Mouse (Mus musculus) midbrain, embryonic 10.5 days (tissue): ENCODE results near the gene Nudc. TPM values are rescaled to one million over a fixed set of nuclear protein-coding genes. Genes with fewer than 3 reads are reported as not detected.
A peak's percentile ranks its signal among the peaks of the same experiment; 100 is the strongest.

Experiments
- DNase-seq: peaks from one replicate; pipeline ENCODE4 v3.0.0-alpha.2; 2017; ENCODE audit warnings: low spot score
- H3K27ac ChIP-seq: fragments of 300-500 bp; sonication (generic); replicated peaks from 2 replicates; pipeline ENCODE4 v1.5.1; 2016; ENCODE audit warnings: mild to moderate bottlenecking
- H3K27me3 ChIP-seq: fragments of 300-500 bp; sonication (generic); 2 replicates; pipeline ENCODE4 v1.6.1; 2016; ENCODE audit warnings: low read depth, mild to moderate bottlenecking; ENCODE audit not compliant: poor library complexity, severe bottlenecking
- H3K36me3 ChIP-seq: fragments of 300-500 bp; sonication (generic); 2 replicates; pipeline ENCODE4 v1.6.1; 2016; ENCODE audit warnings: mild to moderate bottlenecking, moderate library complexity
- H3K4me1 ChIP-seq: fragments of 300-500 bp; sonication (generic); 2 replicates; pipeline ENCODE4 v1.6.1; 2016
- H3K4me3 ChIP-seq: fragments of 300-500 bp; sonication (generic); 2 replicates; pipeline ENCODE4 v1.5.1; 2016; ENCODE audit warnings: mild to moderate bottlenecking, moderate library complexity
- H3K9me3 ChIP-seq: fragments of 300-500 bp; sonication (generic); replicated peaks from 2 replicates; pipeline ENCODE4 v1.6.1; 2016; ENCODE audit warnings: mild to moderate bottlenecking
- WGBS: fragments of 180-500 bp; shearing (Covaris S2); methylation state at CpG from one replicate; pipeline ENCODE4 v1.1.7; 2016; 5-methylcytosine and 5-hydroxymethylcytosine counted together
- polyA plus RNA-seq: library from polyadenylated mRNA; unstranded; fragments of >200 nt; fragmentation: Nextera tagmentation; extraction: Ambion mirVana; gene quantifications from 2 replicates; pipeline ENCODE4 v1.2.1, GENCODE M21; 2016

Nudc gene
- 450 and 503 TPM in 2 replicates for polyA plus RNA-seq

DNA sequence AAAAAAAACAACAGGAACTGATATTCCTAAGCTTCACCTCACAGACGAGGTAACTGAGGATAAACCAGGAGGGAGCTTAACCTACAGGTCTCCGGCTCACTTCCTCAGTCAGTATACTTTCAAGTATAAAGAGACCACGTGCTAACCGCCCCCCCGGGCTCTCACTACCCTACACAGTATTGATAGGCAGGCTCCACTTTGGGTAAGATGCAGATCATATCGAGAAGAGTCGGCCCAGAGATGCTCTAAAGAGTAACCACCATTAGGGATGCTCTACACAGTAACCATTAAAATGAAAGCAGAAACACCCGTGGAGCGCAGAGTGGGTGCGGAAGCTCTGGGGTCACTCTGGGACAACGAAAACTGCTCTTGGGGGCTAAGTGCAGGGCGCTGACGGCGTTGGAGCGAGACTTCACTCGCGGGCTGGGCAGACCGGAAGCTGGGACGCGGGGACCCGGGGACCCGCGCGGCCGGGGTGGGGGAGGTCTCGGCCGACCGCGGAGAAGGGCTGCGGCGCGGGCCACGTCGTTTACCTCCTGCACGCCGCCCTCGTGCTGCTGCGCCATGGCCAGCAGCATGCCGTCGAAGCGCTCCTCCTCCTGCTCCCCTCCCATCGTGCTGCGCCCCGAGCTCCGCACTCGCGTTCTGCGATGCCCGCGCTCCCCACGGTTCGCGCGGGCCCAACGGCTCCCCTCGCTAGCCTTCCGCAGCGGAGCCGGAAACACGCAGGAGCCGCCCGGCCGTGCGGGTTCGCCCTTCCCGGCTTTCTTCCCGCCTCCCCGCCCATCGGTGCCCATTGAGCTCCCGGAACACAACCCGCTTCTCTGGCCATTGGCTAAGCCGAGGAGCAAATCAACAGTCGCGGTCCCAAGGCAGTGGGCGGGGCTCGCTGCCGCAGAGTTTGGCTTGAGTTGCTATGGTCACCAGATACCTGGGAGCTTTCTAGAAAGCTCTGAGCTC is at the start of gene Nudc:
Gene Nudc, minus strand, starts transcription at position 725 of the 960 bp plus-strand sequence.
- peaks cover 21% of the 10 kb centered on the region for H3K4me1 ChIP-seq
- peak within 1 kb of the TSS; percentile 96 for H3K4me3 ChIP-seq
- WGBS: under 1% methylated on average over 76 of the region's 77 CpGs
- H3K27ac ChIP-seq: peak within 1 kb of the TSS; percentile 94
- 0 out of 2 replicates have a peak, but pooled peaks cover 5% of the 10 kb centered on the region for H3K9me3 ChIP-seq
- DNase-seq: peak; percentile 98
- no peaks in the 10 kb centered on the region for H3K27me3 ChIP-seq
- H3K36me3 ChIP-seq: peaks cover 37% of the 10 kb centered on the region

GRCm38 (mm10) chr4:133595538-133595937 is 49.7 kb upstream of the Nudc start:
- no peak overlapping the region for H3K4me3 ChIP-seq
- 72% methylated on average over 7 of the region's 7 CpGs for WGBS
- peaks cover 31% of the 10 kb centered on the region for H3K36me3 ChIP-seq
- DNase-seq: no peak
- H3K27ac ChIP-seq: 0 out of 2 replicates have a peak overlapping the region, but pooled peaks have one; percentile 10
- no peaks in the 10 kb centered on the region for H3K9me3 ChIP-seq
- H3K27me3 ChIP-seq: peaks cover 36% of the 10 kb centered on the region
- H3K4me1 ChIP-seq: peaks cover 18% of the 10 kb centered on the region

DNA sequence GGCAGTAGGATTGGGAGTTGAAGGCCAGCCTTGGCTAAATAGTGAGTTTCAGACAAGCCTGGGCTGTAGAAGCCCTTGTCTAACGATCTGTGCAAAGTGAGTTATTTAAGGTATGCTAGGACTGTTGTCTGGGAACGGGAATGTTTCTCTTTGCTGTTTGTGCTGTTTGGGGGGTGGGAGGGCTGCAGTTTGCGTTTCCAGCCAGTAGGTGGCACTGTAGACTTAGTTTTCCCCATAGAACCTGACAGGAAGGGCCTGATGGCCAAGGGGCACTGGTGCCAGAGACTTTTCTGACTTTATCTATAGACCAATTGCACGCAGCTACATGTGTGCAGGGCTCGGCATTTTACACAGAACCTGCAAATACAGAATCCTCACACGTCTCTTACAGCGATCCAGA is 46.8 kb upstream of the Nudc start:
- no peak overlapping the region for H3K4me3 ChIP-seq
- H3K27me3 ChIP-seq: peaks cover 6% of the 10 kb centered on the region
- H3K4me1 ChIP-seq: 0 out of 2 replicates have a peak, but pooled peaks cover 2% of the 10 kb centered on the region
- H3K27ac ChIP-seq: no peak overlapping the region
- H3K36me3 ChIP-seq: peaks cover 61% of the 10 kb centered on the region
- 41% methylated on average over 7 of the region's 7 CpGs for WGBS
- H3K9me3 ChIP-seq: no peaks in the 10 kb centered on the region
- DNase-seq: peak; percentile 82

DNA sequence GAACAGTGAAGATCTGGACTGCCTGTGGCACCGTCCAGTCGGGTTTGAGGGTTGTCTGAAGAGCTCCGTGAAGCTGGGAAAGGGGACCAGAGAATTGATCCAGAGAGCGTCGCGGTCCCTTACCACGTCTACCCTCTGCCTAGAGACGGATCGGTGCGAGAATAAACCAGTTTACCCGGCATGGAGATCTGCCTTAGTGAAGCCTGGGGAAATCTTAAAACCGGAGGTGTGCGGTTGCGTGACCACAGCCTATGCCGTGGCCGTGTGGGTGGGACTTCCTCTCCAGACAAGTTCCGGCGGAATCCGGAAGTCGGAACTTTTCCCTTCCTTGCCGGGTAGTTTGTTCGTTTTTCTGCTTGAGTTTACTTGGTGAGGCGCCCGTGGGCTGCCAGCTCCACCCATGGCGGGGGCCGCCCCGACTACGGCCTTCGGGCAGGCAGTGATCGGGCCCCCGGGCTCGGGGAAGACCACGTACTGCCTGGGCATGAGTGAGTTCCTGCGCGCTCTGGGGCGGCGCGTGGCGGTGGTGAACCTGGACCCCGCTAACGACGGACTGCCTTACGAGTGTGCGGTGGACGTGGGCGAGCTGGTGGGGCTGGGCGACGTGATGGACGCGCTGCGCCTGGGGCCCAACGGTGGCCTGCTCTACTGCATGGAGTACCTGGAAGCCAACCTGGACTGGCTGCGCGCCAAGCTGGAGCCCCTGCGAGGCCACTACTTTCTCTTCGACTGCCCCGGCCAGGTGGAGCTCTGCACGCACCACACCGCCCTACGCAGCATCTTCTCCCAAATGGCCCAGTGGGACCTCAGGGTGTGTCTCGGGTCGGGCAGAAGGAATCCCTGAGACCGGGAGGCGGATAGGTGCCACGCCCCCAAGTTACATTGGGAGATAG is 38.5 kb upstream of the Nudc start, which contains the start of gene Gpn2:
Gene Gpn2, plus strand, starts transcription at position 304 of the 893 bp plus-strand sequence.
- DNase-seq: peak; percentile 79
- H3K9me3 ChIP-seq: no peaks in the 10 kb centered on the region
- H3K4me1 ChIP-seq: peaks cover 24% of the 10 kb centered on the region
- peak within 1 kb of the TSS; percentile 87 for H3K27ac ChIP-seq
- H3K36me3 ChIP-seq: peaks cover 74% of the 10 kb centered on the region
- 2% methylated on average over 65 of the region's 65 CpGs for WGBS
- no peaks in the 10 kb centered on the region for H3K27me3 ChIP-seq
- peak within 1 kb of the TSS; percentile 99 for H3K4me3 ChIP-seq

DNA sequence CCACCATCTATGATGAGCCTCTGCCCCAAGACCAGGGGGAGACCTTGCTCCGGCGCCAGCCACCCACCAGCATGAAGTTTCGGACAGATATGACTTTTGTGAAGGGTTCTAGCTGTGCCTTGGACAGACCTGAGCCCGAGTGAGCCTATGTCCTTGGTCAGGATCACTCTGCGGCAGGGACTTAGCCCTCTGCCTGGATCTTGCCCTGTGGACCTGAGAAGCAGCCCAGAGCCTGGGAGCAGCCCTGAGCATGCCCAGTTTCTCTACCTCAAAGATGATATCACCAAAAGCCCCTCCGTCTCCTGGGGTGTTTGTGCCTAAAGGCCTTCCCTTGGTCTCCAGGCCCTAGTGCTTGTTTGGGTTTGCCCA is 37.9 kb upstream of the Nudc start:
- H3K9me3 ChIP-seq: no peaks in the 10 kb centered on the region
- DNase-seq: no peak
- peaks cover 74% of the 10 kb centered on the region for H3K36me3 ChIP-seq
- 66% methylated on average over 6 of the region's 6 CpGs for WGBS
- peak overlapping the region; percentile 99 for H3K4me3 ChIP-seq
- no peaks in the 10 kb centered on the region for H3K27me3 ChIP-seq
- H3K4me1 ChIP-seq: peaks cover 24% of the 10 kb centered on the region
- peak overlapping the region; percentile 87 for H3K27ac ChIP-seq

- Histone ChIP-seq H3K27me3 (no peaks in the 10 kb centered on the region), H3K4me1 (peaks cover 18% of the 10 kb centered on the region), H3K4me3 (no peak overlapping the region), H3K36me3 (peaks cover 53% of the 10 kb centered on the region), H3K9me3 (no peaks in the 10 kb centered on the region), H3K27ac (no peak overlapping the region)
- DNase-seq: no peak
- WGBS: 78% methylated on average over 12 of the region's 12 CpGs
Measured at GRCm38 (mm10) chr4:133577983-133578382, 32.2 kb upstream of the Nudc start.

- no peaks in the 10 kb centered on the region for H3K9me3 ChIP-seq
- H3K4me3 ChIP-seq: peak overlapping the region; percentile 100
- H3K4me1 ChIP-seq: peaks cover 18% of the 10 kb centered on the region
- H3K27ac ChIP-seq: peak overlapping the region; percentile 92
- WGBS: 1% methylated on average over 41 of the region's 41 CpGs
- H3K27me3 ChIP-seq: no peaks in the 10 kb centered on the region
- peaks cover 22% of the 10 kb centered on the region for H3K36me3 ChIP-seq
- DNase-seq: no peak
Measured at GRCm38 (mm10) chr4:133574843-133575202, 29.0 kb upstream of the Nudc start.

DNA sequence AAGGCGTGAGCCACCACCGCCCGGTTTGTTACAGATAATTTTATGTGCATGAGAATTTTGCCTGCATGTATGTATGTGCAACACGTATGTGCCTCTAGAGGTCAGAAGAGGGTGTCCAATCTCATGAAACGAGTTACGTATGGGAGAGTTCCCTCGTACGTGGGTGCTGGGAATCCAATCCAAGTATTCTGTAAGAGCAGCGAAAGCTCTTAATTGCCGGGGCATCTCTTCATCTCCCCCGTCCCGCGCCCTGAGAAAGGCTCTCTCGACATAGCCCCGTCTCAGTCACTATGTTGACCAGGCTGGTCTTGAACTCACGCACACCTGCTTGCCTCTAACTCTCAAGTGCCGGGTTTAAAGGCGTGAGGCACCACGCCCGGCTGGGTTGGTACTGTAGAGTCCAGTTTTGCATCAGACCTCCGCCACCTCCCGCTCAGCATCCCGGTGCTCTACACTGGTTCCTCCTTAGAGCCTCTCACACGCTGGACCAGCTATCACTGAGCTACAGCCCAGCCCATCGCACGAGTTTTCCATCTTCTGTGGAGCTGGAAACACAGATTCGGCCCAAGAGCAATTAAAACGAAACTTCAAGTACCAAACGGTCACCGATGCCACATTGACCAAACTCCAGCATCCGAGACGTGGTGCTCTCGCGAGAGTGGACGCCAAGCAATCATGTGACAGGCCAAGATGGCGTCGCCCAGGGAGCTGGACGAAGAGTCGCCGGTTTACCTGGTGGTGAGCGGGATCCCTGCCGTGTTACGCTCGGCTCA is 28.5 kb upstream of the Nudc start, which contains the start of gene Gpatch3:
Gene Gpatch3, plus strand, starts transcription at position 676 of the 773 bp plus-strand sequence.
- H3K27me3 ChIP-seq: no peaks in the 10 kb centered on the region
- H3K4me3 ChIP-seq: peak within 1 kb of the TSS; percentile 100
- no peaks in the 10 kb centered on the region for H3K9me3 ChIP-seq
- 8% methylated on average over 44 of the region's 44 CpGs for WGBS
- peaks cover 18% of the 10 kb centered on the region for H3K4me1 ChIP-seq
- H3K27ac ChIP-seq: peak within 1 kb of the TSS; percentile 92
- H3K36me3 ChIP-seq: peaks cover 17% of the 10 kb centered on the region
- peak; percentile 92 for DNase-seq

DNA sequence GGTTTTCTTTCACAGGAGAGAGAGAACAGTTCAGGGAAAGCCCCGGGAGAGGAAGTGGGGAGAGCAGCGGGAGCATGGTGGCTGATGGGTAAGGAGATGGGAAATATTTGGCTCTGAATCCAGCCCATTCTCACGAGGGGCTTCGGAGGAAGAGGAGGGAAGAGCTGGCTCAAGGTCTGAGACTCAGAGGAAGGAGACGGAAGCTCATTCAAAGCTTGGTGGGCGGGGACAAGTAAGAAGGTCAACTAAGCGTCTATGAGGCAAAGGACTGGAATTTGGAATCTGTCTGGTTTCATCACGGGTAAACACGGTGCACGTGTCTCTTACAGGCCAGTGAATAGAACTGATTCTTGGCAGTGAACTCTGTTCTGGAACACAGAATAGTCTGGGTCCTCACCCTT is 24.3 kb upstream of the Nudc start:
- 61% methylated on average over 10 of the region's 10 CpGs for WGBS
- Histone ChIP-seq H3K9me3 (no peaks in the 10 kb centered on the region), H3K4me1 (peaks cover 10% of the 10 kb centered on the region), H3K36me3 (no peaks in the 10 kb centered on the region), H3K27ac (no peak overlapping the region), H3K4me3 (no peak overlapping the region), H3K27me3 (no peaks in the 10 kb centered on the region)
- no peak for DNase-seq

DNA sequence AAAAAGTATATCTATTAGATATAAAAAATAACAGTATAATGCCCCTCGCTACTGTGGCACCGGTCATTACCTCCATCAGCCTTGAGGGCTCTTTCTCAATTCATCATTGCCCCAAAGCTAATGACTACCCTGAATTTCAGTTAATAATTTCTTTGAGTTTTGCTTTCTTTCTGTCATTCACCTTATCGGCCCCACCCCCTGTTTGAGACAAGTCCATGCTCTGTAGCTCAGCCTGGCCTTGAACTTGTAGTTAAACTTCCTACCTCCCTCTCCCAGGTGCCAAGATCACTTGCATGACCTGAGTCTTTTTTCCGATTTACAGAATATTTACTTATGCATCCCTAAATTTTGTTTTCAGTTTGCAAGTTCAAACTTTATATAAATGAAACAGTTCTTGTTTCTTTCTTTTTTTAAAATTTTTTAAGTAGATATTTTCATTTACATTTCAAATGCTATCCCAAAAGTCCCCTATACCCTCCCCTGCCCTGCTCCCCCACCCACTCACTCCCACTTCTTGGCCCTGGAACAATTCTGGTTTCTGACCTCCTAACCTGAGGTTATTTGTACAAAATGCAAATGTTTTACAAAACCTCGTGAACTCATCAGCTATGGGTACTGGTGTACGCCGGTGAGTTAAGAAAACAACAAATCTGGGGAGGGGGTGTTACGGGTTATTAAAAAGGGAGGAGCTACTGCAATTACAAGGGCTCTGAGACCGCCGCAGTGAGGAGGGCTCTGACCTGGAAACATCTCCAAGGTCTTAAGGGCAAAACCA is 23.7 kb upstream of the Nudc start:
- Histone ChIP-seq H3K9me3 (peaks cover 1% of the 10 kb centered on the region; the same call in 1 of the 2 replicates), H3K27me3 (no peaks in the 10 kb centered on the region), H3K4me1 (peaks cover 7% of the 10 kb centered on the region; the same call in 1 of the 2 replicates), H3K27ac (no peak overlapping the region), H3K36me3 (no peaks in the 10 kb centered on the region), H3K4me3 (no peak overlapping the region)
- DNase-seq: no peak
- 83% methylated on average over 10 of the region's 10 CpGs for WGBS

GRCm38 (mm10) chr4:133567251-133567650 is 21.5 kb upstream of the Nudc start:
- Histone ChIP-seq H3K4me1 (no peaks in the 10 kb centered on the region), H3K4me3 (no peak overlapping the region), H3K27ac (no peak overlapping the region), H3K9me3 (peaks cover 5% of the 10 kb centered on the region; the same call in 1 of the 2 replicates), H3K27me3 (no peaks in the 10 kb centered on the region), H3K36me3 (no peaks in the 10 kb centered on the region)
- DNase-seq: no peak
- WGBS: 33% methylated on average over 8 of the region's 8 CpGs
